Mouse (Mus musculus): Measurements from ENCODE around the gene Tlk2. TPM values are rescaled to one million over a fixed set of nuclear protein-coding genes. Genes with fewer than 3 reads are reported as not detected.
"Not testable (repeated sequence)": the region's sequence is repeated elsewhere in the genome, so short reads cannot be mapped to it uniquely, and the experiment has no call there.

Tlk2 gene
- 126 and 145 TPM in 2 replicates for total RNA-seq (2017)

- no peak for ATAC-seq (ENCODE audit: extremely low read depth, insufficient number of reproducible peaks, low FRiP score, poor library complexity, severe bottlenecking)
Measured at GRCm38 (mm10) chr11:105178516-105178915, at the start of gene Tlk2. Gene Tlk2, plus strand, starts transcription at chr11:105178807.

GRCm38 (mm10) chr11:105135692-105136091, 42.9 kb upstream of the Tlk2 start:
- ATAC-seq (ENCODE audit: extremely low read depth, insufficient number of reproducible peaks, low FRiP score, poor library complexity, severe bottlenecking): no peak

DNA sequence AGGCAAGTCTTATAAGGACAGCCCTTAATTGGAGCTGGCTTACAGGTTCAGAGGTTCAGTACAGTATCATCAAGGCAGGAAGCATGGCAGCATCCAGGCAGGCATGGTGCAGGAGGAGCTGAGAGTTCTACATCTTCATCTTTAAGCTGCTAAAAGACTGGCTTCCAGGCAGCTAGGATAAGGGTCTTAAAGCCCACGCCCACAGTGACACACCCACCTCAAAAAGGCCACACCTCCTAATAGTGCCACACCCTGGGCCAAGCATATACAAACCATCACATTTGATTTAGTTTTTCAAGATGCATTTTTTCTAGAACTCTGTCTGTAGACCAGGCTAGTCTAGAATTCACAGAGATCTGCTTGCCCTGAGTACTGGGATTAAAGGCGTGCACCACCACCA, 41.4 kb upstream of the Tlk2 start:
- ATAC-seq (ENCODE audit: extremely low read depth, insufficient number of reproducible peaks, low FRiP score, poor library complexity, severe bottlenecking): not testable (repeated sequence)

DNA sequence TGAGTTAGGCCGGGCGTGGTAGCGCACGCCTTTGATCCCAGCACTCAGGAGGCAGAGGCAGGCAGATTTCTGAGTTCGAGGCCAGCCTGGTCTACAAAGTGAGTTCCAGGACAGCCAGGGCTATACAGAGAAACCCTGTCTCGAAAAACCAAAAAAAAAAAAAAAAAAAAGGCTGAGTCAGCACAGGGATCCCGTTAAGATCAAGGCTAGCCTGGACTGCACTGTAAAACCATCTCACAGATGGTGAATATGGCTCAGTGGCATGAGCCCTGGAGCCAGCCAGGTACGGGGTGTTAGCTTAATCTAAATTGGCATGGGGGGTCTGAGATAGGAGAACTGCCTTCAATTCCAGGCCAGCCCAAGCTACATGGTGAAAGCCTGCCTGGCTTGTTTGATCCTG, 38.1 kb upstream of the Tlk2 start:
- not testable (repeated sequence) for ATAC-seq (ENCODE audit: extremely low read depth, insufficient number of reproducible peaks, low FRiP score, poor library complexity, severe bottlenecking)

GRCm38 (mm10) chr11:105141115-105141514, 37.5 kb upstream of the Tlk2 start:
- no peak for ATAC-seq (ENCODE audit: extremely low read depth, insufficient number of reproducible peaks, low FRiP score, poor library complexity, severe bottlenecking)

DNA sequence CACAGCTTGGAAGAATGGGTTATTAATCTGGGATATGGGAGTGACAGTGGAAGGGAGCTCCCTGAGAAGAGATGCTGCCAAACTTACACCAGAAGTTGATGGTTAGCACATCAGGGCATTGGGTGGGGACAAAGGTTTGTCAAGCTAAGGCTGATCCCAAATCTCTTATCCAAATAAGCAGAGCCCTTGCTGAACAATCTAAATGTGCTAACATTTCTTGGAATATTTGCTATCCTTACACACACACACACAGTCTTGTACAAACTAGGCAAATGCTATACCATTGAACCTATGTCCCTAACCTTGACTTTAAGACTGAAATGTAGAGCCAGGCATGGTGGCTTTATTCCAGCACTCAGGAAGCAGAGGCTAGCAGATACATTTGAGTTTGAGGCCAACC, 35.0 kb upstream of the Tlk2 start:
- ATAC-seq (ENCODE audit: extremely low read depth, insufficient number of reproducible peaks, low FRiP score, poor library complexity, severe bottlenecking): no peak

DNA sequence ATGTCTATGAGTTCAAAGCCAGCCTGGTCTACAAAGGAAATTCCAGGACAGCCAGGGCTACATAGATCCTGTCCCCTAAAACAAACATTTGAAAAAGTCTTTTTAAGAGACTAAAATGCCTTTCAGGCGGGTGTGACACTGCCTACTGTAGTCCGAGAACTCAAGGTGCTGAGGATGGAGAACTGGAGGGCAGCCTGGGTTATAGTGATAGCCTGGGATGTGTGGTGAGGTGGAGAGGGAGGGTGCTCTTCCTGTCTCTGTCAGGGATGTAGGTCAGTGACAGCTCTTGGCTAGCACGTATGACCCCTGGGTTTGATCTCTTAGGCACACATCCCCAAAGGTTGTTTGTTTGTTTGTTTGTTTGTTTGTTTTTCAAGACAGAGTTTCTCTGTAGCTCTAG, 34.5 kb upstream of the Tlk2 start:
- no peak for ATAC-seq (ENCODE audit: extremely low read depth, insufficient number of reproducible peaks, low FRiP score, poor library complexity, severe bottlenecking)

GRCm38 (mm10) chr11:105144508-105145210, 33.9 kb upstream of the Tlk2 start:
- no peak for ATAC-seq (ENCODE audit: extremely low read depth, insufficient number of reproducible peaks, low FRiP score, poor library complexity, severe bottlenecking)

DNA sequence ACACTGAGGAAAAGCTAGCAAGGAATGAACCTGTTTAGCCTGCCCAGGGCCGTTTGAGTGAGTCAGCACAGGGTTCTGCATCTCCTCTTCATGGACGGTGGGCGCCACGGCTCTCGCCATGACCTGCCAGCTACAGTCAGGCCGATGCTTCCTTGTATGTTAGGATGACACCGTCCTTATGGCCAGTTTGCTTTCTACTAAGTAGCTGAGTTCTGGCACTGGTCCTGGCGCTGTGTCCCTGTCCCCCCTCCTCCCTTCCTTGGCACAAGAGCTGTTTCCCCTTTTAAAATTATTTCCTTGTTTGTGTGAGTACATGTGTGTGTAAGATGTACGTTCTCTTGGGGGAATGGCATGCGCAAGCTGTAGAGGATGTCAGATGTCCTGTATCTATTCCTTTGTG, 33.4 kb upstream of the Tlk2 start:
- ATAC-seq (ENCODE audit: extremely low read depth, insufficient number of reproducible peaks, low FRiP score, poor library complexity, severe bottlenecking): no peak

DNA sequence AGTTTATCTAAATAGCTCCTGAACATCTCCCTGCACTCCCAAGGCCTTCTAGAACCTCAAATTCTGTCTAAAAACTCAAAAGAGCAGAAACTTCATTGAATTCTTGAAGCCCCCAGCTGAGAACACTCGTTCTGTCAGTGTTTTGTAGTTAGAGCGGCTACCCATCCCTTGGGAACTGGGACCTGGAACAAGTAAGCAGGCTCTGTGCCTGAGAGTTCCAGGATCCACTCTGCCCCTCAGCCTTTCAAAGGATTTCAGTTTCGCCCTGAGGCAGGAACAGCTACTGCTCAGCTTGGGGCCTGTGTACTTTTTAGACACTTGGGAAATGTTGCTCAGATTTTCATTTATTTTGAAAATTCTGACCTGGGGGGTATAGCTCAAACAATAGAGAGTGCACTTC, 32.0 kb upstream of the Tlk2 start, which contains the start of gene Gm10842:
TSS of gene Gm10842 (plus strand) at position 301 of the 400 bp plus-strand sequence.
- no peak for ATAC-seq (ENCODE audit: extremely low read depth, insufficient number of reproducible peaks, low FRiP score, poor library complexity, severe bottlenecking)

DNA sequence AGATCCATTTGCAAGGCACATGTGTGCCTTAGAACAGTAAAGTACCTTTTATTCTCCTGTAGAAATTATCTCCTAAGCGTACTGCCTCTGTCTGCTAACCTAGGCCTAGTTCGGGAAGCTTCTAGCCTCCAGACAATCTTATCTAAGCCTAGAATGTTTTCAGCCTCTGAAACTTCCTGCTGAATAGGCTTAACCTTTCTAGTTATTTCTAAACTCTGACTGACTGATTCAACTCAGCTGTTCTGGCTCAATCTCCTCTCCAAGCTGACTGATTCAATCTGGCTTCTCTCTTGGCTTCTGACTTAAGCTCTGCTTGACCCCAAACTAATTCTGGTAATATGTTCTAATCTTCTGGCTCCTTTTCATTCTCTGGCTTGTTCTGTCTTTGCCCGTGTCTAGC, 29.3 kb upstream of the Tlk2 start:
- no peak for ATAC-seq (ENCODE audit: extremely low read depth, insufficient number of reproducible peaks, low FRiP score, poor library complexity, severe bottlenecking)

- no peak for ATAC-seq (ENCODE audit: extremely low read depth, insufficient number of reproducible peaks, low FRiP score, poor library complexity, severe bottlenecking)
Measured at GRCm38 (mm10) chr11:105149766-105150165, 28.8 kb upstream of the Tlk2 start.

GRCm38 (mm10) chr11:105150691-105151090, 27.9 kb upstream of the Tlk2 start:
- ATAC-seq (ENCODE audit: extremely low read depth, insufficient number of reproducible peaks, low FRiP score, poor library complexity, severe bottlenecking): no peak

- no peak for ATAC-seq (ENCODE audit: extremely low read depth, insufficient number of reproducible peaks, low FRiP score, poor library complexity, severe bottlenecking)
Measured at GRCm38 (mm10) chr11:105151226-105152016, 27.2 kb upstream of the Tlk2 start.

DNA sequence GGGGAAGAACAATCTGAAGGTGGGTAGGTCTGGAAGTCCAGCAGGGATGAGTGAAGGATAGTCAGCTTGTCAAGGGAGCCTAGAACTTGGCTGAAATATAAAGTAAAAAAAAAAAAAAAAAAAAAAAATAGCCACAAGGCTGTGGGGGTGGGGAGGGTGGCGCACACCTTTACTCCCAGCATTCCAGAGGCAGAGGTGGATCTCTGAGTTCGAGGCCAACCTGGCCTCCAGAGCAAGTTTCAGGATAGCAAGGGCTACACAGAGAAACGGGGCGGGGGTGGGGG, 26.6 kb upstream of the Tlk2 start:
- no peak for ATAC-seq (ENCODE audit: extremely low read depth, insufficient number of reproducible peaks, low FRiP score, poor library complexity, severe bottlenecking)

DNA sequence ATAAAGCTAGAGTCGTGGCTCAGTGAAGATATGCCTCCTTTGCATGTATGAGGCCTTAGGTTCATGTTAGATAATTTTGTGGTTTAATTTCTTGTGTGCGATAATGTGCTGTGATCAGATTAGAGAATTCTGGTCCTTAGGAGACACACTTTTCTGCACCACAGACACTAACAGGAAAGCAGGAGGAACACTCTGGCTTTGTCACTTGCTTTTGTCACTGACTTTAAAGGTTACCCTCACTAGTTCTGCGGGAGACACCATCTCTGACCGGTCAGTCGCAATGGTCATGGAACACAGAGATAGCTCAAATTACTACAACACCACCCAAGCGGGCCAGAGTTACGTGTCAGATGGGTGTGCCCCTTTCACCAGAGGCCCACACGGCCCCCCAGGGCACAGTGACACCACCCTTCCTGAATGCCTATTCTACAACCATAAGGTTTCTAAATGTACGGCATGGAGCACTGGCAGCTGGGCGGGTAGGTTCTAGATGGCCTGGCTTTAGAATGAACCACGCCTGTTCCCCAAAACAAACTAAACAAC, 26.2 kb upstream of the Tlk2 start:
- no peak for ATAC-seq (ENCODE audit: extremely low read depth, insufficient number of reproducible peaks, low FRiP score, poor library complexity, severe bottlenecking)

DNA sequence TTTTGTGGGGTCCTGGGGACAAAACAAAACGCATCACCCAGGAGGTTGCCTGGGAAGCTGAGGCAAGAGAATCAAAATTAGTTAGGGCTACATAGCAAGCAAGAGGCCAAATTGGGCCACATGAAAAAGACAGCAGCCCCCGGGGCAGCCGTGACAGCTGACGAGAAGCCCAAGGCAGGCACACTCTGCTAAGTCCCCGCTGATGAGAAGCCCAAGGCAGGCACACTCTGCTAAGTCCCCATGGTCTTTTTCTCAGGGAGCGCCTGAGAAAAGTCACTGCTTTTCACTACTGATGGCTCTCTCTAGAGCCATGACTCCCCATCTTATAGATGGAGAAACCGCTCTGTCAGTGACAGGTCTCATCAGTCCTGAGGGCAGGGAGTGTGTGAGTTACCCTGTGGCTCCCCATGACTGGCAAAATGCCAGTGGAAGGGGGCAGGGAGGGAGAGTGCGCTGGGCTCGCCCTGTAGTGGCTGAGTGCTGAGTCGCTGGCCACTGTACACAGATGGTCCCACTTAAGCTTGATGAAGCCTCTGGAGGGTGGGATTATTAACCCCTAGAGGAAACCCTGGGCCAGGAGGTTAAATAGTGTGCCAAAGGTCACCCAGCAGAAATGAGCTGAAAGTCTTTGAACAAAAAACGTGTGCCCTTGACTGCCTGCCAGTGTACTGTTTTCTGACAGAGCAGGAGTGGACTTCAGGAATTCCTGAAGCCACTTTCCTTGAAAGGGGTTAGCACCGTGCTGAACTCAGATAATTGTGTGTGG, 25.4 kb upstream of the Tlk2 start:
- no peak for ATAC-seq (ENCODE audit: extremely low read depth, insufficient number of reproducible peaks, low FRiP score, poor library complexity, severe bottlenecking)

DNA sequence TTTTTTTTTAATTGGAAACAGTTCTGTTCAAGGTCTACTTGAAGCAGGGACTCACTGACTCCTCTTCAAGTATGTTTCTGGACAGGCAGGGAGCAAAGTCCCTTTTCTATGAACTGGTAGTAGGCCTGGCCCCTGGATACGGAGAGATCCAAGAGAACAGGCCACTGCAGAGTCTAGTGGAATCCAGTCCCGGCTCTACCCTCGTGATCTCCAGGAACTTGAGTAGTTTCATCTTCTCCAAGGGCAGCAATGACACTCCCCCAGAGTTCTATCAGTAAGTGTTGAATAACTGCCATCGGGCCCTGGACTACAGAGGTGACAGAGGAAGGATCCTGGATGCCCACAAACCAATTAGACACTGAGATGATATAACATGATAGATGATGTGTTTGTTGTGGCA, 22.7 kb upstream of the Tlk2 start:
- no peak for ATAC-seq (ENCODE audit: extremely low read depth, insufficient number of reproducible peaks, low FRiP score, poor library complexity, severe bottlenecking)

DNA sequence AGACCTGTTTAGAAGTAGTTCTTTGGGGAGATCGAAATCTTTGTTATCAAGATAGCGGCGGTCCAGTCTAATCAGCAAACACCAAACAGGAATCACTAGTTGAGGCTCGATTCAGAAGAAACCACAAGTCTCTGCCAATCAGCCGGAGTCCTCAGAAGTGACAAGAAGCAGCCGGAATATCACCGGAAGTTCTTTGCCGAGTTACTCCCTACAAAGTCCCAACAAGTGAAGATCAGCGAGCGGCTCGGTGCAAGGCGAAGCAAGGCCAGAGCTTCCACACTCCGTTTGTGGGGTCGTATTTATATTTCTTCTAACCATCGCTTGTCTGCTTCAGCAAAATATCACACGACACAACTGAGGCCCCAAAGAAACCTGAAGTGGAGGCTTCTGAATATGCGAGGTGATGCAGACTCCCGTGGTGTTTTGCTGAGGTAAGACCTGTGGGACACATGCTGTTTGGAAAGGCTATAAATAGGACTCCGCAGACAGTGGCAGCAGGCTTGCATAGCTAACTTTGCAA, 21.8 kb upstream of the Tlk2 start:
- no peak for ATAC-seq (ENCODE audit: extremely low read depth, insufficient number of reproducible peaks, low FRiP score, poor library complexity, severe bottlenecking)
